In the genomic region with DNA sequence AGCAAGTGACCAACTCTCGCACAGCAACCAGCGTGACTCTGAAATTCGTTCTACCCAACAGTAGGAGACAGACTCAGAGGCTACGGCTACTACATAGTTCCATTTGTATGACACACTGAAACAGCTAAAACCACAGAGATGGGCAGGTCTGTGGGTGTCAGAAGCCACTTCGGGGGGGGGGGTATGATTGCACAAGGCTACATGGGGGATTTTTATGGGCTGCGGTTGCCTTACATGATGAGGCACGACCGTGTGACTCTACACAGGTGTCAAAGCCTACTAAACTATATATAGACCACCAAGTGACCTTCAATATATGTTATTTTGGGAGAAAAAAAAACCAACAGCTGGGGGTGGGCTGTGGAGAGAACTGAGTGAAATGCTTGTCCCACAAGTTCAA, we compare ENCODE assay signal across 12 mouse cellular contexts.
DNase-seq lines count a peak whose midpoint lies in the region; ATAC-seq and TF ChIP-seq lines count a peak whose summit lies in the region.
"Had no signal": no experiment of that assay in that cellular context is flagged by ENCODE, and none has a peak within 500 bp of the region (broad histone marks: within the 10 kb centered on the region; RNA-seq: fewer than 3 reads in every experiment).

No protein-coding gene starts in this region.

- H3K9ac ChIP-seq in hindbrain, embryonic 14.5 days, result no peak overlapping the region
- no peak overlapping the region for H3K9ac ChIP-seq in hindbrain, embryonic 13.5 days
- H3K9ac ChIP-seq in hindbrain, embryonic 16.5 days (ENCODE audit: low read depth, low read length), result no peak overlapping the region
- H3K9ac ChIP-seq: liver, embryonic 15.5 days had no signal

- no peak overlapping the region for H3K4me3 ChIP-seq in gastrocnemius, adult 2 months
- H3K4me3 ChIP-seq in hindbrain, embryonic 14.5 days (replicated peaks; ENCODE audit: low read length), result no peak overlapping the region
- H3K4me3 ChIP-seq in hindbrain, embryonic 13.5 days, result no peak overlapping the region
- no peak overlapping the region for H3K4me3 ChIP-seq in hindbrain, embryonic 16.5 days (ENCODE audit: low read length)
- H3K4me3 ChIP-seq: liver, embryonic 15.5 days had no signal

- H3K27ac ChIP-seq in gastrocnemius, adult 2 months, result no peak overlapping the region
- no peak overlapping the region for H3K27ac ChIP-seq in hindbrain, embryonic 14.5 days
- H3K27ac ChIP-seq in hindbrain, embryonic 13.5 days, result no peak overlapping the region
- no peak overlapping the region for H3K27ac ChIP-seq in hindbrain, embryonic 16.5 days (ENCODE audit: low read depth, low read length)
- H3K27ac ChIP-seq: liver, embryonic 15.5 days; macrophage had no signal

- peak; percentile 94 for DNase-seq in A20 (ENCODE audit: low read depth, low spot score)
- peak; percentile 79 for DNase-seq in CD4-positive, CD25-positive, alpha-beta regulatory T cell, adult 2 months (ENCODE audit: low read depth, low spot score)
- peak; percentile 19 for DNase-seq in skeletal muscle tissue, adult 2 months (ENCODE audit: low read depth, low spot score)
- no peak for DNase-seq in gastrocnemius, adult 2 months
- DNase-seq in hindbrain, embryonic 14.5 days (ENCODE audit: low spot score), result no peak
- DNase-seq: cerebellum, adult 8-10 months; heart, postnatal 4 days had no signal

- no peaks in the 10 kb centered on the region; the same call in 1 of the 2 replicates for H3K4me1 ChIP-seq in hindbrain, embryonic 14.5 days (replicated peaks; ENCODE audit: control insufficient read depth, insufficient read depth, low read length)
- H3K4me1 ChIP-seq in hindbrain, embryonic 13.5 days (replicated peaks), result peaks cover 10% of the 10 kb centered on the region
- no peaks in the 10 kb centered on the region for H3K4me1 ChIP-seq in hindbrain, embryonic 16.5 days (ENCODE audit: control insufficient read depth, insufficient read depth, low read depth, low read length)
- H3K4me1 ChIP-seq: liver, embryonic 15.5 days had no signal

- no peaks in the 10 kb centered on the region for H3K9me3 ChIP-seq in hindbrain, embryonic 14.5 days (ENCODE audit: control insufficient read depth, low read length)
- H3K9me3 ChIP-seq in hindbrain, embryonic 13.5 days, result no peaks in the 10 kb centered on the region
- H3K9me3 ChIP-seq in hindbrain, embryonic 16.5 days (ENCODE audit: control insufficient read depth, low read length), result no peaks in the 10 kb centered on the region
- H3K9me3 ChIP-seq: liver, embryonic 15.5 days had no signal

- 91% methylated on average over 8 of the region's 8 CpGs for WGBS in hindbrain, embryonic 14.5 days
- WGBS in hindbrain, embryonic 13.5 days, result 93% methylated on average over 8 of the region's 8 CpGs
- 88% methylated on average over 8 of the region's 8 CpGs for WGBS in hindbrain, embryonic 16.5 days

- no peak overlapping the region for H3K4me2 ChIP-seq in hindbrain, embryonic 14.5 days (replicated peaks)
- H3K4me2 ChIP-seq in hindbrain, embryonic 13.5 days, result no peak overlapping the region
- H3K4me2 ChIP-seq in hindbrain, embryonic 16.5 days (ENCODE audit: low read length), result no peak overlapping the region
- H3K4me2 ChIP-seq: liver, embryonic 15.5 days had no signal

- H3K36me3 ChIP-seq in hindbrain, embryonic 14.5 days (replicated peaks; ENCODE audit: control insufficient read depth, insufficient read depth), result no peaks in the 10 kb centered on the region
- H3K36me3 ChIP-seq in hindbrain, embryonic 13.5 days, result no peaks in the 10 kb centered on the region
- H3K36me3 ChIP-seq in hindbrain, embryonic 16.5 days (ENCODE audit: control insufficient read depth, insufficient read depth, low read length), result no peaks in the 10 kb centered on the region
- H3K36me3 ChIP-seq: liver, embryonic 15.5 days had no signal

- no peaks in the 10 kb centered on the region for H3K27me3 ChIP-seq in hindbrain, embryonic 14.5 days (ENCODE audit: control insufficient read depth, insufficient read depth, low read length)
- H3K27me3 ChIP-seq in hindbrain, embryonic 13.5 days, result no peaks in the 10 kb centered on the region
- no peaks in the 10 kb centered on the region for H3K27me3 ChIP-seq in hindbrain, embryonic 16.5 days (replicated peaks; ENCODE audit: control insufficient read depth, insufficient read depth, low read length)
- H3K27me3 ChIP-seq: liver, embryonic 15.5 days had no signal

- intact Hi-C loops in gastrocnemius, adult 2 months (cut with DNase I), result no loop called here

- ATAC-seq in granulocyte monocyte progenitor cell, adult 5-6 weeks (replicated peaks; ENCODE audit: poor library complexity, severe bottlenecking), result peak; percentile 76
- no peak for ATAC-seq in hindbrain, embryonic 14.5 days (ENCODE audit: low FRiP score)
- no peak for ATAC-seq in hindbrain, embryonic 13.5 days (ENCODE audit: low FRiP score)
- ATAC-seq in hindbrain, embryonic 16.5 days, result no peak

- no peak for TF ChIP-seq CTCF in gastrocnemius, adult 2 months (IDR thresholded peaks at IDR 0.05)

Comparison
In these comparisons a context has a peak if more than half of its experiments do, and no peak if none do; other contexts are left out.
1. DNase-seq: peak in A20 (single experiment), CD4-positive, CD25-positive, alpha-beta regulatory T cell, adult 2 months (single experiment) and skeletal muscle tissue, adult 2 months (single experiment); none in gastrocnemius, adult 2 months (single experiment) and hindbrain, embryonic 14.5 days (single experiment).